Mouse (Mus musculus): ENCODE measurements around the gene Hdhd3. TPM values are rescaled to one million over a fixed set of nuclear protein-coding genes. Genes with fewer than 3 reads are reported as not detected.

The Hdhd3 gene
- polyA plus RNA-seq (2012; rRNA removed): 5.4 and 5.7 TPM in 2 replicates

DNA sequence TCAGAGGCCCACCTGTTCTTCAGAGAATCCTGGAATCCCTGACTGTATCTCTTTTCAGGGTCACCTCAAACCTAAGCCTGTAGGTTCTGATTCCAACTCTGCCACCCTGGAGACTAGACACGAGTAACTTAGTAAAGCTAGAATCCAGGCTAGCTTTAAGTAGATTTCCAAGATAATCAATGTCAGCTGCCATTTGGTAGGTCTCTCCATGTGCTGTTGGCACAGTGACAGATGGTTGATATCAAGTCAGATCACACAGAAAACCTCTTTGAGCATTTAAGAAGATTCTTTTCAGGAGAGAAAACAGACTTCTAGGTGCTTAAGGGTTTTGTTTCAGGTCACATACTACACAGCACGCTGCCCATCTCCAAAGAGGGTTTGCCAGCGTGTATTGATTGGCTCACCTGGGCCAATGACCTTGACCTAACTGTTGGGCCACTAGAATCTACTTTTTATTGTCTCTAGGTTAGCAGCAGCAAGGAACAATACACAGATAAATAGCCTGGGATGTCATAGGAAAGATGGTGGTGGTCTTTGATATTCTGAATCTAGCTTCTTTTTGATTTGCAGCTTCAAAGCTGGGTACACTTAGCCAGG lies at the start of gene Hdhd3:
Hdhd3 (minus strand) TSS at position 94 of the 597 bp plus-strand sequence.

DNA sequence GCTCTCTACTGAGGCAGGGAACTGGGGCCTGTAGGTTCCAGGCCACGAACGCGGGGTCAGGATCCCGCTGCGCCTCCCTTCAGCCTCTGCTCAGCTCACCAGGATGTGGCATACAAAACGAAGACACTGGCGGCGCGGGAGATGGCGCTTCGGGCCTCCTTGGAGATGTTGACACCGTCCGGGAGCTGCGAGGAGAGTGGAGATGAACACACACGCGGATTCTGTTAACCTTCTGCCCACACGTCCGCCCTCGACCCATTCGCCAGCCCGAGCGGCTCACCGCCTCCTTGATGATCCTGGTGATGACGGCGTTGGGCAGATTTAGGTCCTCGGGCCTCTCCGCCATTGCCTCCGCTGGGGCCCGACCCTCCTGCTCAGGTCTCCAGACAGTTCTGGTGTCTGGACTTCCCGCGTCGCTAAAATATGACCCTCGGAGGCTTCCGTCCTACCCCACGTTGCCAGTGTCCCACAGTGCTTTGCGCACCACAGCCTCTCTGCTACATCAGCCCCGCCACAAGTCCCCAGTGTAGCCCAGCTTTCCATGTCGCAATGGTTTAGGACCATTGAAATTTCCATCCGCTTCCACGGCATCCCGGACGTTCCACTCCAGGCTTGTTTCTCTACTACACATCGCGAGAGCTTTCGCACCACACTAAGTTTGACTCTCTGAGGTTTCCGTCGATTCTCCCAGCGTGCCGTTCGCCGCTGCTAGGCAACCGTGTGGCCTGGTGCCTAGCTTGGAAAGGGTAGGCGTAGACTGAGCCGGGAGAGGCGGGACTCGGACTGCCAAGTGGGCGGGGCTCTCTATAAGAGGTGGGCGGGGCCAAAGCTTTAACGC lies 21.6 kb upstream of the Hdhd3 start, which contains the start of the genes Pole3 and 4933430I17Rik:
Pole3 (minus strand) TSS at position 418 of the 838 bp plus-strand sequence.
4933430I17Rik (plus strand) TSS at position 719 of the 838 bp plus-strand sequence.

GRCm38 (mm10) chr4:62519849-62520233 lies 16.6 kb upstream of the Hdhd3 start, which contains the start of gene Alad:
Alad (minus strand) TSS chr4:62519918.

DNA sequence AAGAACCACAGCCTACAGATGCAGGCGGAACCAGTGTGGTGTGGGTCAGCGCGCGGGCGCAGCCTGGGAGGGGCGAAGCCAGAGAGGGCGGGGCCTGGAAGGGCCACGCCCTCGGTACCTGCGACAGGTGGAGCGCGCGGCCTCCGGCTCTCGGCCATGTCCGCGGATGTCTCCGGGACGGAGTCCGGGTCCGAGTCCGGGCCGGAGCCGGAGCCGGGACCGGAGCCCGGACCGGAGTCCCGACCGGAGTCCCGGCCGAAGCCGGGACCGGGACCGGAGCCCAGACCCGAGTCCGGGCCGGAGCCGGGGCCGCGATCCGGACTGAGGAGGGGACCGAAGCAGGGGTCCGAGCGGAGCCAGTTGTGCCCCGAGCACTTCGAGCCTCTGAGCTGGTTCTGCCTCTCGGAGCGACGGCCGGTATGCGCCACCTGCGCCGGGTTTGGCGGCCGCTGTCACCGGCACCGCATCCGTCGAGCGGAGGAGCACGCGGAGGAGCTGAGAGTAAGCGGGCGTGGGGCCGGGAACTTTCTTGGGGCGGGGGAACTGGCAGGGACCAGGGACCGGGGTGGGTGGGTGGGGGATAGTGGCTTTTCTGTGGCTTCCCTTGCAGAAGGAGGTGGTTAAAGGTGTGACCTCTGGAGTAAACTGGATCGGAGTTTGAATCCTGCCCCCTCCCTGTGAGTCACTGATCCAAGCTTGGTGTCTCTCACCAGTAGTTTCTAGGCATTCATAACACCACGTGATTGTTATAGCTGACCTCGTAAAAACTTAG lies 23.1 kb downstream of the Hdhd3 start, which contains the start of gene Bspry:
Bspry (plus strand) TSS at position 117 of the 772 bp plus-strand sequence.

DNA sequence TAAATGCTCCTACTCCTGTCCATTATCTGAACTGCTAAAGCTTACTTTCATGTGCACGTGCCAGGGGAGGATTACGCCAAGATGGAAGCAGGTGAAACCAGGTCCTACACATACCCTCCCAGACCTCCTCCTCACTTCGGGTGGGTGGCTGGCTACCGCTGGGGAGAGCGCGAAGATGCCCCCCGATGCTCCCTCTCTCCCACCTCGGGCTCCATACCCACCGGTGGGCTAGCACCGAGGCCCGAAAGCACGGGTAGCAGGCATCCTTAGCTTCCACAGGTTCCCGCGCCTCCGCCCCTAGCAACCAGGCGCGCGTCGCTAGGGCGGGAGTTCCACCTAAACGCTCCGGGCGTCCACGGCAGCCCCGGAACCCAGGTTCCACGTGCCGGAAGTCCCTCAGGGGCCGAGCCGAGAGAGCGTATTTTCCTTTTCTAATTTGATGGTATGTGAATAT lies 32.6 kb downstream of the Hdhd3 start, which contains the start of gene Wdr31:
Wdr31 (minus strand) TSS at position 299 of the 454 bp plus-strand sequence.

Other genes with a start within 250 kb of the Hdhd3 start
- gene Slc31a2, start 240.9 kb downstream of the Hdhd3 start, polyA plus RNA-seq (2012; rRNA removed): 6.0 and 9.1 TPM in 2 replicates
- 17.1 and 18.6 TPM in 2 replicates for gene Fkbp15, start 142.9 kb downstream of the Hdhd3 start, polyA plus RNA-seq (2012; rRNA removed)
- 22.4 and 33.2 TPM in 2 replicates for gene Slc31a1, start 142.7 kb downstream of the Hdhd3 start, polyA plus RNA-seq (2012; rRNA removed)
- 151 and 169 TPM in 2 replicates for gene Cdc26, start 94.8 kb downstream of the Hdhd3 start, polyA plus RNA-seq (2012; rRNA removed)
- 22.7 and 31.9 TPM in 2 replicates for gene Prpf4, start 94.7 kb downstream of the Hdhd3 start, polyA plus RNA-seq (2012; rRNA removed)
- 0.16 and 0.23 TPM in 2 replicates for gene Rnf183, start 68.2 kb downstream of the Hdhd3 start, polyA plus RNA-seq (2012; rRNA removed)
- 6.3 and 7.4 TPM in 2 replicates for gene Wdr31, start 32.6 kb downstream of the Hdhd3 start, polyA plus RNA-seq (2012; rRNA removed)
- gene Bspry, start 23.4 kb downstream of the Hdhd3 start, polyA plus RNA-seq (2012; rRNA removed): 0.49 and 0.78 TPM in 2 replicates
- gene Alad, start 16.5 kb upstream of the Hdhd3 start, polyA plus RNA-seq (2012; rRNA removed): 60.0 and 64.4 TPM in 2 replicates
- 79.7 and 118 TPM in 2 replicates for gene Pole3, start 21.6 kb upstream of the Hdhd3 start, polyA plus RNA-seq (2012; rRNA removed)
- gene 4933430I17Rik, start 21.9 kb upstream of the Hdhd3 start, polyA plus RNA-seq (2012; rRNA removed): 1.5 and 2.6 TPM in 2 replicates
- gene Rgs3, start 56.4 kb upstream of the Hdhd3 start, polyA plus RNA-seq (2012; rRNA removed): 47.2 and 50.1 TPM in 2 replicates

Data from central nervous system, embryonic 11.5 days (tissue).